Mouse (Mus musculus): Measurements from ENCODE around the gene Sstr3. TPM values are rescaled to one million over a fixed set of nuclear protein-coding genes. Genes with fewer than 3 reads are reported as not detected.

Gene Sstr3
- polyA plus RNA-seq, 1 experiment from 2014 or later: 0.02 TPM

DNA sequence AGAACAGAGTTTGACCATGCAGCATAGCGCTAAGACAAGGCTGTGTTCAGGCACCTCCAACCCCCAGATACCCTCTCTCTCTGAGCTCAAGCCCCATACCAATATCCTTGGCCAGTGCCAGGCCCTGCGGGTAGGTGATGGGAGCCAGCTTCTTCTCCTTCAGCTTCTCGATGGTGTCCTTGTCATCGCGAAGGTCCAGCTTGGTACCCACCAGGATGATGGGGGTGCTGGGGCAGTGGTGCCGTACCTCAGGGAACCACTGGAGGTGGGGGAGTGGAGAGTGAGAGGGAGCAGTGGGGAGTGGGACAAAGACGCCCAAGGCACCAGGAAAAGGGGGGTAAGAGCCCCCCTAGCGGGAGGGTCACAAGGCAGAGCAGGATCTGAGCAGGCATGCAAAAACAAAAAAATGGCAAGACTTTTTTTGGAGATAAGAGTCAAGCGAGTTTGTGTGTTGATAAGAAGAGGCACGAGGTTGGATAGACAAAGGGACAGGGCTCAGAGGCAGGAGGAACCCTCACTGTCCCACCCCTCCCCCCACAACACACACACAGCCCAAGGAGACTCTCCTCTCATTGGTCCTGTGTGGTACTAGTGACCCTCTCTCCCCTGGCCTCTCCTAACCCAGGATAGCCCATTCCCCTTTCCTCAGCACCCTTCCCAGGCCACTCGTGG is 20.4 kb upstream of the Sstr3 start:
- no peak overlapping the region for H3K4me3 ChIP-seq (ENCODE audit: low read depth, low read length)
- DNase-seq (ENCODE audit: low spot score): no peak
- H3K9me3 ChIP-seq (ENCODE audit: control insufficient read depth, low read length): no peaks in the 10 kb centered on the region
- no peaks in the 10 kb centered on the region for H3K4me1 ChIP-seq (replicated peaks; ENCODE audit: control insufficient read depth, insufficient read depth)
- 62% methylated on average over 11 of the region's 11 CpGs for WGBS
- ATAC-seq (ENCODE audit: low FRiP score, low TSS enrichment): no peak
- no peaks in the 10 kb centered on the region for H3K27me3 ChIP-seq (ENCODE audit: control insufficient read depth, insufficient read depth, low read length)
- H3K9ac ChIP-seq (ENCODE audit: low read length): no peak overlapping the region
- no peak overlapping the region for H3K27ac ChIP-seq (replicated peaks)
- TF ChIP-seq CTCF (IDR thresholded peaks at IDR 0.05; ENCODE audit: low read depth) (no peak), EP300 (optimal IDR thresholded peaks at IDR 0.05) (no peak)
- no peaks in the 10 kb centered on the region for H3K36me3 ChIP-seq (ENCODE audit: control insufficient read depth, insufficient read depth, low read length)
- no peak overlapping the region for H3K4me2 ChIP-seq (replicated peaks; ENCODE audit: low read depth)

DNA sequence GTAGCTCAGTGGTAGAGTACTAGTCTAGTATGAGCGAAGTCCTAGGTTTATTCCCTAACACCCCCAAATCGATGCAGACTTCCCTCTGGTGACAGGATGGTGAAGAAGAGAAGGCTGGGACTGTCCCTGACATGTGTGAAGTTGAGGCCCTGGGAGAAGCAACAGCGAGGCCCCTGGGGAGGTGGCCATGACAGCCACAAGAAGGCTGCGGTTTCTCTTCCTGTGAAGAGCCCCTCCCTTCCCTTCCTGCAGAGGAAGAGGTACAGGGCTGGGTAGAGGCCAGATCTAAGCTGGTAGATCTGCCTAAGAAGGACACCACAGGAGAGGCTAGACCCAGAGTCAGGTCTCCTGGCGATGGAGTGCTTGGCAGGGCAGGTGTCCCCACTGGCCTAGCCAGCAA is 19.5 kb upstream of the Sstr3 start:
- Histone ChIP-seq H3K4me1 (replicated peaks; ENCODE audit: control insufficient read depth, insufficient read depth) (no peaks in the 10 kb centered on the region), H3K36me3 (ENCODE audit: control insufficient read depth, insufficient read depth, low read length) (no peaks in the 10 kb centered on the region), H3K9me3 (ENCODE audit: control insufficient read depth, low read length) (no peaks in the 10 kb centered on the region), H3K27me3 (ENCODE audit: control insufficient read depth, insufficient read depth, low read length) (no peaks in the 10 kb centered on the region), H3K27ac (replicated peaks) (no peak overlapping the region), H3K9ac (ENCODE audit: low read length) (no peak overlapping the region), H3K4me3 (ENCODE audit: low read depth, low read length) (no peak overlapping the region), H3K4me2 (replicated peaks; ENCODE audit: low read depth) (no peak overlapping the region)
- DNase-seq (ENCODE audit: low spot score) (no peak), ATAC-seq (ENCODE audit: low FRiP score, low TSS enrichment) (no peak)
- TF ChIP-seq CTCF (IDR thresholded peaks at IDR 0.05; ENCODE audit: low read depth): no peak
- no peak for TF ChIP-seq EP300 (optimal IDR thresholded peaks at IDR 0.05)
- WGBS: 70% methylated on average over 5 of the region's 5 CpGs

DNA sequence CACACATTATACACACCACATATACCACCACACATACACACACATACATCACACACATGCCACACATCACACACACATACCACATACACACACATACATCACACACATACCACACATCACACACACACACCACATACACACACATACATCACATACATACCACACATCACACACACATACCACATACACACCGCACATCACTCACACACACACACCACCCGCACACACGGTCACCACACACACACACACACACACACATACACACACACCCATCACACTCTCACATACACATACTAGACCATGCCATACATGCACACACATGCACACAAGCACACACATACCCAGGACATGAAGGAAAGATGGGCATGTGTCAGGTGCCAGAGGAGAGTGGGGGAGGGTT is 18.9 kb upstream of the Sstr3 start:
- Histone ChIP-seq H3K27ac (replicated peaks) (no peak overlapping the region), H3K4me3 (ENCODE audit: low read depth, low read length) (no peak overlapping the region), H3K36me3 (ENCODE audit: control insufficient read depth, insufficient read depth, low read length) (no peaks in the 10 kb centered on the region), H3K27me3 (ENCODE audit: control insufficient read depth, insufficient read depth, low read length) (no peaks in the 10 kb centered on the region), H3K4me1 (replicated peaks; ENCODE audit: control insufficient read depth, insufficient read depth) (no peaks in the 10 kb centered on the region), H3K9me3 (ENCODE audit: control insufficient read depth, low read length) (no peaks in the 10 kb centered on the region), H3K4me2 (replicated peaks; ENCODE audit: low read depth) (no peak overlapping the region), H3K9ac (ENCODE audit: low read length) (no peak overlapping the region)
- DNase-seq (ENCODE audit: low spot score): no peak
- ATAC-seq (ENCODE audit: low FRiP score, low TSS enrichment): no peak
- no peak for TF ChIP-seq EP300 (optimal IDR thresholded peaks at IDR 0.05)
- TF ChIP-seq CTCF (IDR thresholded peaks at IDR 0.05; ENCODE audit: low read depth): no peak
- WGBS: 93% methylated on average over 3 of the region's 3 CpGs

DNA sequence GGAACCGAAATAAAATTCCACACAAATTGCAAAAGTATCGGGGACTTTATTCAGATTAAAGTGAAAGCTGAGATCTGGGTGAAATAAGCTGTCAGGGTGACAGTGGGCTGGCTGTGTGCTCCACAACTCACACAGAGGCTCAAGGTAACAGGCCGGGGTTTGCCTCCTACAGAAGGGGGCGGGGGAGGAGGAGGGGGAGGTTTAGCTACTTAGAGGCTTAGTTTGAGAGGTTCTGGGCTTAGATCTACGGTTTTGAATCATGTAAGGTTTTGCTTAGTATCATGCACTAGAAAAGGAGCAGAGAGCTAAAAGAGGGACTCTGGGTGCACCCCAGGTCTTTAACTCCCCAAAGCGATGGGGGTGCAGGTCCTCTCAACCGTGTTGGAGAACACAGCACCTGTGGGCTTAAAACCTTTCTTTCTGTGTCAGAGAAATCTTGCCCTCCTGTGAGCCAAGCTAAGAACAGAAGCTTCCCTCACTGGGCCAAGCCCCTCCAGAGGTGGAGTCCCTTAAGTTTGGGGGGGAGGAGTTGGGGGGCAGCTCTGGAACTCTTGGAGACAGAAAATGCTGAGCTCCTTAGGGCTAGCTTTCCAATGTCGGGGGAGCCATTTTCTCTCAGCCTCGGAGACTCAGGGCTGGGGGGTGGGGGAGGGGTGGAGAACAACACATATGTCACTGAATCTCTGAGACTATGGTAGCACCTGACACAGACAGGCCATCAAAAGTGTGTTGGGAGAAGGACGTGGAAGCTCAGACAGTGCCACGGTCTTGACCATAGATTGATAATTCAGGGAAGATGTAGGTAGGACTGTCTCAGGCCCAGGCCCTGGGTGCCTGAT is 14.9 kb upstream of the Sstr3 start:
- Histone ChIP-seq H3K4me2 (replicated peaks; ENCODE audit: low read depth) (no peak overlapping the region), H3K9me3 (ENCODE audit: control insufficient read depth, low read length) (no peaks in the 10 kb centered on the region), H3K36me3 (ENCODE audit: control insufficient read depth, insufficient read depth, low read length) (no peaks in the 10 kb centered on the region), H3K4me1 (replicated peaks; ENCODE audit: control insufficient read depth, insufficient read depth) (no peaks in the 10 kb centered on the region), H3K27ac (replicated peaks) (no peak overlapping the region), H3K9ac (ENCODE audit: low read length) (no peak overlapping the region), H3K27me3 (ENCODE audit: control insufficient read depth, insufficient read depth, low read length) (no peaks in the 10 kb centered on the region), H3K4me3 (ENCODE audit: low read depth, low read length) (no peak overlapping the region)
- DNase-seq (ENCODE audit: low spot score) (no peak), ATAC-seq (ENCODE audit: low FRiP score, low TSS enrichment) (no peak)
- TF ChIP-seq CTCF (IDR thresholded peaks at IDR 0.05; ENCODE audit: low read depth) (no peak), EP300 (optimal IDR thresholded peaks at IDR 0.05) (no peak)
- WGBS: 61% methylated on average over 11 of the region's 11 CpGs

DNA sequence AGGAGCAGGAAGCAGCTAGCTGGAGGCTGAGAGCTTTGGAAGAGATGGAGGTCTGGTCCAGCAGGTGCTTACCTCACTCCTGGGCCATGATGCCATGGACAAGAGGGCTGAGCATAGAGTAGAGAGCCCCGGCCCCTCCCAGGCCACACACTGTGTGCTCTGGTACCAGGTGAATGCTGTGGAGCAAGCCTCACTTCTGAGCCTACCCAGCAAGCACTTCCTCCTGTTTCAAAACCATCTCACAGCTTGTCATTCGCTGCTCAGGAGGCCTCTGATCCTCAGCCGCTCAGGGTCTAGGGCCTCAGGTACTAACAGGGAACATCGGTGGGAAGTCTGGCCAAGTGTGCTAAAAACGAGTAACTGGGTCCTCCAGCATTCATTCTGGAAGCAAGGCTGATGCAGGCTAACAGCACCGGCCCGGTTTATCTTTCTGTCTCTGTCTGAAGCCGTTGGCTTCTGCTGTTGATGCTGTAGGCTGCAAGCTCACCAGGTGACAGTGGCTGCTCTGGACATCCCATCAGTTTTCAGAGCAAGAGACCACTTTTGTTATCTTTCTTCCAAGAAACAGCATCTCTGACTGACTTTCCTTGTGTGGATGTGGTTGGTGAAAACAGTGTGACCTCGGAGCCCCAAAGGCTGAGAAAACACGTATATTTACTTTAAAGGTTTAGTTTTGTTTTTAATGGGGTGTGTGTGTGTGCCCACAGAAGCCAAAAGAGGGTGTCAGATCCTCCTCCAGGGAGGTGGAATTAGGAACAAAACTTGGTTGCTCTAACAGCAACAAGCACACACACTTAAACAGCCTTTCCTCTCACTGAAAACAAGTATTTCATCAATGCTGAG is 13.4 kb upstream of the Sstr3 start:
- Histone ChIP-seq H3K4me3 (ENCODE audit: low read depth, low read length) (no peak overlapping the region), H3K36me3 (ENCODE audit: control insufficient read depth, insufficient read depth, low read length) (no peaks in the 10 kb centered on the region), H3K27ac (replicated peaks) (no peak overlapping the region), H3K9ac (ENCODE audit: low read length) (no peak overlapping the region), H3K27me3 (ENCODE audit: control insufficient read depth, insufficient read depth, low read length) (no peaks in the 10 kb centered on the region), H3K4me2 (replicated peaks; ENCODE audit: low read depth) (no peak overlapping the region), H3K9me3 (ENCODE audit: control insufficient read depth, low read length) (no peaks in the 10 kb centered on the region), H3K4me1 (replicated peaks; ENCODE audit: control insufficient read depth, insufficient read depth) (no peaks in the 10 kb centered on the region)
- ATAC-seq (ENCODE audit: low FRiP score, low TSS enrichment): no peak
- TF ChIP-seq EP300 (optimal IDR thresholded peaks at IDR 0.05) (no peak), CTCF (IDR thresholded peaks at IDR 0.05; ENCODE audit: low read depth) (no peak)
- DNase-seq (ENCODE audit: low spot score): no peak
- WGBS: 55% methylated on average over 10 of the region's 10 CpGs
